Mouse (Mus musculus): ENCODE data around the gene Actl6a.

The Actl6a gene

DNA sequence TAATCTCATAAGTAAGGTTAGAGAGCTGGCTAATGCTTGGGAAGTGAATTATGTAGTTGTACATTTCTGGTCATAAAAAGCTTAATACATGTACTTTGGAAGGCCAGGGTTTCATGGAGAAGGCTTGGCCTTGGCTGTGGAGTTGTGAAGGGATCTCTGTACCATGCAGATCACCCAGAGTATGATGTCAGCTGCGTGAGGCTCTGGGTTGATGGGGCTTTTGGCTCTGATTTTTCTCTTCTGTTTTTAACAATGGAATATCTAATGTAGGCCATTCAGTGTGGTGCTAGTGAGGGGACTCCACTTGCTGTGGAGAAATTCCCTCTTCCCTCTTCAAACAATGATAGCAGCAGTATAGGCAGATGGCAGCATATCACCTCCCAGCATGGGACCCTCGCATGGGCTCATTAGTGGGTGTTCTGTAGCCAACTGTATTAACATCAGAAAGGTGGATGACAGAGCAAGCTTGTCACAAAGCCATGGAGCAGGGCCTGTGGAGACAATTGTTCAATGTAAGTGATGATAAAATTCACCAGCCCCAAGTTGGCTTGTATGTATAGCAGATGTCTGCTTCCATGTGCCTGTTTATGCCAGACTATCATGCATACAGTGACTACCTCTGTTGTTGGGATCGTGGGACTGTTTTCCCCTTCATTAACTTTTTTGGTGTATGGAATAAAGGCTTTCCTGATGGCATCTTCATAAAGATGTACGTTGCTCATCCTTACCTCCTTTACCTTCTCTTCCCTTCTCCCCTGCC, 43.9 kb downstream of the Actl6a start:
- DNase-seq (ENCODE audit: low spot score in 2 of 2) = no peak

DNA sequence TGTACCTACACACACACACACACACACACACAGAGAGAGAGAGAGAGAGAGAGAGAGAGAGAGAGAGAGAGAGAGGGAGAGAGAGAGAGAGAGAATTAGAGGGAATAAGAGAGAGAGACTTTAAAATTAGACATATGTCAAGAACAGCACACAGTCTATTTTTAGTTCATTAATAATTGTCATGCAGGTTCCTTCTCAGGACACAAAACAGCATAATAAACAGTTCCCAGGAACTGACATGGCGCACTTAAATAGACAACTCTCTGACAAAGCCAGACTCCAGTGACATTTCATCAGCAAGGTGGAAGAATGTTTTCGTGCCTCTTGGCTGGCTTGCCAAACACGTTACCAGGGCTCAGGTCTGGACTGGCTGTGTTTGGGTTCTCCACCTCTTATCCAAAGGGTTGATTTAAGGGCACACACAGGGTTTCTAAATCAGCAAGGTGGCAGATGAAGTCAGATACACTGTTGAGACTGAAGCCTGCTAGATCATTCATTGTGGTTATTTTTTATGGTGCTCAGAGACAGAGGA, 48.4 kb downstream of the Actl6a start:
- no peak for DNase-seq (ENCODE audit: low spot score in 2 of 2)

DNA sequence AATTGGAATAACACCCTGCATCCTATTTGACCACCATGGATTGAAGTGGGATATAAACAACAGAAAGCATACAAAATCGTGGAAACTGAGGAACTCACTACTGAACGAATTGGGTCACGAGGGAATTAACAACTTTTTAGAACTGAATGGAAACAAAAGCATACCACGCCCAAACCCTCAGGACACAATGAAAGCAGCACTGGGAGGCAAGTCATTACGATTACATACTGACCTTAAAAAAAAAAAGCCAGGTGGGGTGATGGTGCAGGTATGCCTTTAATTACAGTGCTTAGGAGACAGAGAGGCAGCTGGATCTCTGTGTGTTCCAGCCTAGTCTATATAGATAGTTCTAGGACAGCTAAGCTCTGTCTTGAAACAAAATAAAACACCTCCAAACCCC, 53.1 kb downstream of the Actl6a start:
- DNase-seq (ENCODE audit: low spot score in 2 of 2) = no peak

DNA sequence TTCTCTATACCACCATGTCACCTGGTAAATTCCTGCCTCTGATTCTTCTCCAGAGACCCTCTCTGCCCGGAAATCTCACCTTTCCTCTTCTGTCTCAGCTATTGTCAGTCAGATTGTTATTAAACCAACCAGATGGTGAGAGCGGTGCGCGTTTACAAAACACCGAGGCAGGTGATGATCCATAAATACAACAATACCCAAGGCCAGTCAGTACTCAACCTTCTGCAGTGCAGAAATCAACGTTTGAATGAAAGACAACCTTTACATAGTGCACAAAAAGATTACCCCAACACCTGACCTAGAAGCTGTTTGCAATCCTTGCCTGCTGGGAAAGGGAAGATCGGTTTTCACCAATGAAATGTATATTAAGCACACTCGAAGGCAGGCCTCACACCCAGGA, 56.9 kb downstream of the Actl6a start:
- no peak for DNase-seq (ENCODE audit: low spot score in 2 of 2)

DNA sequence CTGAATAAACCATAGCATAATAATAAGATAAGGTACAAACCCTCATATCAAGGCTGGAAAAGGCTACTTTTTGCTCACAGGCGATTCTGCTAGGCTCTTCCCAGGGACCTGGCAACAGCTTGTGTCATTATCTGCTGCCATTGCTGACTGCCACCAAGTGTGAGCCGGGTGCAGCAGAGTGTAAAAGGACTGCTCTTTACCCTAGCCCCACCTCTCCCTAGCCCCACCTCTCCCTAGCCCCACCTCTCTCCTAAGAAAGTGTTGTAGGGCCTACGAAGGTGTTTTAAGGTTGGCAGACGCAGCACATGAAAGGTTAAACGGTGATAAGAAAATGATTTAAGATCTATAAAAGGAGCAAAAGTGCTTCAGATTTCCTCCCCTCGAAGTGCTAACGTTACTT, 57.8 kb downstream of the Actl6a start:
- no peak for DNase-seq (ENCODE audit: low spot score in 2 of 2)

DNA sequence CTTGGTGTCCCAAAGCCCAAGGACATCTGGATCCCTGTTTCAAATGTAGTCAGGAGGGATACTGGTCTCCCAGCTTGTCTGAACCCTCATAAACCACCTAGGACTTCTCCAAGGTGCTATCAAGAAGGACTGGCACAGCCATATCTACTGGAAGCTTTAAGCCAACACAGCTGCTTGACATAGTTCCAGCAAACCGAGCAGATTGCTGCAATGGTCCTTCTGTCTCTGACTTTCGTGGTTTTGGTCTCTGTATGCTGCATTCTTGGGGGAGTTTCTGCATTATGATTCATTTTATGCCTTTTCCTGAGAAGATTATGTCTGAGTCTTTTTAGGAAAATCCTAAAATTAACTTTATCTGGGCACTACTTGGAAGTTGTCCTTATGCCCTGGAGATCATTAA, 64.7 kb downstream of the Actl6a start:
- no peak for DNase-seq (ENCODE audit: low spot score in 2 of 2)

All from natural killer cell, adult 2 months (primary cell).